Mouse (Mus musculus) embryonic facial prominence, embryonic 11.5 days (tissue): ENCODE data around the gene Krt10. TPM values are rescaled to one million over a fixed set of nuclear protein-coding genes. Genes with fewer than 3 reads are reported as not detected.
A peak's percentile ranks its signal among the peaks of the same experiment; 100 is the strongest.

Experiments
- ATAC-seq: fragments of 200-750 bp; cut with Nextera tagmentation; replicated peaks from 2 replicates; pipeline ENCODE4 v1.8.0; 2017; ENCODE audit warnings: low read depth; ENCODE audit not compliant: insufficient number of reproducible peaks, low FRiP score, low TSS enrichment
- DNase-seq: peaks from one replicate; pipeline ENCODE4 v3.0.0-alpha.2; 2015; ENCODE audit warnings: low spot score
- H3K27ac ChIP-seq: fragments of 300-500 bp; sonication (generic); replicated peaks from 2 replicates; pipeline ENCODE4 v1.5.1; 2014; ENCODE audit warnings: mild to moderate bottlenecking, low read depth, low read length, control low read depth
- H3K27me3 ChIP-seq: fragments of 300-500 bp; sonication (generic); 2 replicates; pipeline ENCODE4 v1.6.1; 2014; ENCODE audit warnings: mild to moderate bottlenecking, low read length, moderate library complexity, mixed read lengths; ENCODE audit not compliant: control insufficient read depth, insufficient read depth
- H3K36me3 ChIP-seq: fragments of 300-500 bp; sonication (generic); replicated peaks from 2 replicates; pipeline ENCODE4 v1.6.1; 2014; ENCODE audit warnings: low read depth, mild to moderate bottlenecking, low read length, moderate library complexity, mixed read lengths; ENCODE audit not compliant: control insufficient read depth, insufficient read depth
- H3K4me1 ChIP-seq: fragments of 300-500 bp; sonication (generic); 2 replicates; pipeline ENCODE4 v1.6.1; 2014; ENCODE audit warnings: low read length, mixed read lengths; ENCODE audit not compliant: control insufficient read depth, insufficient read depth
- H3K4me2 ChIP-seq: fragments of 300-500 bp; sonication (generic); 2 replicates; pipeline ENCODE4 v1.6.1; 2014; ENCODE audit warnings: low read depth, mild to moderate bottlenecking, control low read depth, low read length, moderate library complexity
- H3K4me3 ChIP-seq: fragments of 300-500 bp; sonication (generic); 2 replicates; pipeline ENCODE4 v1.5.1; 2014; ENCODE audit warnings: low read depth, low read length, control low read depth
- H3K9ac ChIP-seq: fragments of 300-500 bp; sonication (generic); replicated peaks from 2 replicates; pipeline ENCODE4 v1.6.1; 2014; ENCODE audit warnings: mild to moderate bottlenecking, control low read depth, low read length
- H3K9me3 ChIP-seq: fragments of 300-500 bp; sonication (generic); replicated peaks from 2 replicates; pipeline ENCODE4 v1.6.1; 2016; ENCODE audit warnings: mild to moderate bottlenecking, low read length, inconsistent platforms, mixed read lengths; ENCODE audit not compliant: control insufficient read depth
- WGBS: fragments of 180-500 bp; shearing (Covaris S2); extraction: QIAGEN DNeasy Blood & Tissue Kit; methylation state at CpG from one replicate; pipeline ENCODE4 v1.1.7; 2014; 5-methylcytosine and 5-hydroxymethylcytosine counted together
- polyA plus RNA-seq: library from polyadenylated mRNA; unstranded; fragments of >200 nt; fragmentation: Nextera tagmentation; extraction: Ambion mirVana; gene quantifications from 2 replicates; pipeline ENCODE4 v1.2.1, GENCODE M21; 2014

The Krt10 gene
- 26.7 and 30.1 TPM in 2 replicates for polyA plus RNA-seq

DNA sequence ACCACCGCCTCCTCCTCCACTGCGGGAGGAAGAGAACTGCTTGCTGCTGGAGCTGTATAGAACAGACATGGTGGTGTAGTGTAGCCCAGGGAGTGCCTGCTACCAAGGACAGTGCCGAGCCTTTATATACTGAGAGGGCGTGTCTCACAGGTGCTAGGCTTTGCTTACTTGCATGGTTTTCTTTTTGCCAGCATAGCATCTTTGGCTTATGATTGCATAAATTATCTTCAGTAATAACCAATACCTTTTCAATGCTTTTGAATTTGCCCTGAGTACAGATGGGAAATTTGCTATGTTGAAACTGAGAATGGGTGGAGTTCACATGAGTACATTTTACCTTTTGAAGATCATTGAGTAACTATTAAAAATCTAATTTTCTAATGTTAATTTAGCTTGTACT, at the start of gene Krt10:
TSS of gene Krt10 (minus strand) at position 101 of the 400 bp plus-strand sequence.
- H3K4me1 ChIP-seq = no peaks in the 10 kb centered on the region
- no peaks in the 10 kb centered on the region for H3K27me3 ChIP-seq
- H3K36me3 ChIP-seq = no peaks in the 10 kb centered on the region
- DNase-seq (no peak), ATAC-seq (no peak)
- no peak within 1 kb of the TSS for H3K27ac ChIP-seq
- no peak within 1 kb of the TSS for H3K9ac ChIP-seq
- 74% methylated on average over 4 of the region's 4 CpGs for WGBS
- H3K4me2 ChIP-seq = no peak within 1 kb of the TSS
- H3K9me3 ChIP-seq = no peaks in the 10 kb centered on the region
- no peak within 1 kb of the TSS for H3K4me3 ChIP-seq

- Histone ChIP-seq H3K4me3 (no peak within 1 kb of the TSS), H3K27me3 (no peaks in the 10 kb centered on the region), H3K9ac (no peak within 1 kb of the TSS), H3K36me3 (no peaks in the 10 kb centered on the region), H3K4me1 (no peaks in the 10 kb centered on the region), H3K27ac (no peak within 1 kb of the TSS), H3K9me3 (no peaks in the 10 kb centered on the region), H3K4me2 (no peak within 1 kb of the TSS)
- DNase-seq (no peak), ATAC-seq (no peak)
- 48% methylated on average over 10 of the region's 10 CpGs for WGBS
Measured at GRCm38 (mm10) chr11:99437972-99438371, 48.8 kb upstream of the Krt10 start, which contains the start of gene Krt20. TSS of gene Krt20 (minus strand) at chr11:99438150.

DNA sequence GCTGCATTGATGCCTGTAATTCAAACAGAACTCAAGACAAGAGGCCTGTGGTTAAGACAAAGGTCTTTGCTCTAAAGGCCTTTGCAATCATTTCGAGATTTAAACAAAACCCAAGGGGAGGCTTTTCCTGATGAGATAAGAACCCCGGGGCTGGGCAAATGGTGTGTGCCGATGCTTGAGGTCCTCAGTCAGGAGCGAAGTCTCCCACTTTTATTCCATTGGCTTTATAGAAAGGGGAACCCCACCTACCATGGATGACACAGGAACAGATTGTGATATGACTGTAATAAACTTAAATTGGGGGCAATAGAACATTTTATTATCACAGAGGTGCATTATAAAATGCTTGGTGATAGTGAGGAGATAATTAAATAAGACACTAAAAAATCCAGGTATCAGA, 47.5 kb upstream of the Krt10 start:
- H3K9me3 ChIP-seq = no peaks in the 10 kb centered on the region
- H3K27ac ChIP-seq = no peak overlapping the region
- DNase-seq (no peak), ATAC-seq (no peak)
- H3K36me3 ChIP-seq = no peaks in the 10 kb centered on the region
- no peak overlapping the region for H3K4me2 ChIP-seq
- H3K4me3 ChIP-seq = no peak overlapping the region
- no peaks in the 10 kb centered on the region for H3K4me1 ChIP-seq
- no peak overlapping the region for H3K9ac ChIP-seq
- whole genome bisulfite sequencing = 77% methylated on average over 4 of the region's 4 CpGs
- H3K27me3 ChIP-seq = no peaks in the 10 kb centered on the region

- Histone ChIP-seq H3K9ac (no peak overlapping the region), H3K36me3 (no peaks in the 10 kb centered on the region), H3K9me3 (no peaks in the 10 kb centered on the region), H3K4me3 (no peak overlapping the region), H3K4me1 (no peaks in the 10 kb centered on the region), H3K27me3 (no peaks in the 10 kb centered on the region), H3K4me2 (no peak overlapping the region), H3K27ac (no peak overlapping the region)
- WGBS = 51% methylated on average over 12 of the region's 12 CpGs
- peak; percentile 30 for DNase-seq
- no peak for ATAC-seq
Measured at GRCm38 (mm10) chr11:99430670-99431069, 41.5 kb upstream of the Krt10 start.

DNA sequence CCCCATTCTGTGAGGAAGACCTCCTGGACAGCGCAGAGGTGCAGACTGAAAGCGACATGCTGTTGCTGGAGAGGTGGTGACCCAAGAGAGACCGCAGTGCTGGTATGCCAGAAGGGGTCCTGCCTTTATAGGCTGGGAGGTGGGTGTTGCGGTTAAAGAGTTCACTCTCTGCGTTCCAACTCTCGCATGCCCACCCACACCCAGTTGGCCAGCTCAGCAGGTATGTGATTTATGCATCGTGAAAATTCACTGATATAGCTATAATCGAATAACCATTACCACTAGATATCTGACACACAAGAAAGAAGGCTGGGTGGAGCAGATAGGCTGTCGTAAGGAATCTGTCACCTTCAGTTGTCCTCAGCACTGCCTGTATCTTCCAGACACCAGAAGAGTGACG, 33.0 kb upstream of the Krt10 start, which contains the start of gene Krt12:
TSS of gene Krt12 (minus strand) at position 101 of the 400 bp plus-strand sequence.
- Histone ChIP-seq H3K4me3 (no peak within 1 kb of the TSS), H3K4me1 (no peaks in the 10 kb centered on the region), H3K4me2 (no peak within 1 kb of the TSS), H3K27ac (no peak within 1 kb of the TSS), H3K27me3 (no peaks in the 10 kb centered on the region), H3K36me3 (no peaks in the 10 kb centered on the region), H3K9me3 (no peaks in the 10 kb centered on the region), H3K9ac (no peak within 1 kb of the TSS)
- DNase-seq = no peak
- no peak for ATAC-seq
- 91% methylated on average over 10 of the region's 10 CpGs for WGBS

- H3K27me3 ChIP-seq = no peaks in the 10 kb centered on the region
- no peaks in the 10 kb centered on the region for H3K9me3 ChIP-seq
- H3K4me3 ChIP-seq = no peak overlapping the region
- H3K36me3 ChIP-seq = no peaks in the 10 kb centered on the region
- no peak overlapping the region for H3K27ac ChIP-seq
- DNase-seq (no peak), ATAC-seq (no peak)
- 53% methylated on average over 10 of the region's 10 CpGs for WGBS
- H3K4me1 ChIP-seq = no peaks in the 10 kb centered on the region
- no peak overlapping the region for H3K4me2 ChIP-seq
- H3K9ac ChIP-seq = no peak overlapping the region
Measured at GRCm38 (mm10) chr11:99420586-99420985, 31.4 kb upstream of the Krt10 start.

DNA sequence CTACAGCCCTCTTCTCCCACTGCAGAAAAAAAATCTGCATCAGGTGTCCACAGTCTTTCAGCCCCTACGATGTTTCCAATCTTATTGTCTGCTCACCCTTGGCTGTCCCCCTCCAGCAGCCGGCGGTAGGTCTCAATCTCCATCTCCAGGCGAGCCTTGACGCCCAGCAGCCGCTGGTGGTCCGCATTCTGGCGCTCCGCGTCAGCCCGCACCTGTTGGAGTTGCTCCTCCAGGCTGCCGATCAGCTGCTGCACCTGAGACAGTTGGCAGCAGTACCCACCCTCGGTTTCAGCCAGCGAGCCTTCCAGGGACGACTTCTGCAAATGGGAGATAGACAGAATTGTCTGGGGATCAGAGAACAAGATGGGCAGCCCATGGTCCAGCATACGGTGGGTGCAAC, 28.7 kb upstream of the Krt10 start:
- ATAC-seq (no peak), DNase-seq (no peak)
- H3K4me2 ChIP-seq = no peak overlapping the region
- H3K27ac ChIP-seq = no peak overlapping the region
- H3K9me3 ChIP-seq = no peaks in the 10 kb centered on the region
- WGBS = 67% methylated on average over 16 of the region's 16 CpGs
- no peaks in the 10 kb centered on the region for H3K36me3 ChIP-seq
- no peaks in the 10 kb centered on the region for H3K27me3 ChIP-seq
- no peak overlapping the region for H3K4me3 ChIP-seq
- no peaks in the 10 kb centered on the region for H3K4me1 ChIP-seq
- no peak overlapping the region for H3K9ac ChIP-seq

- Histone ChIP-seq H3K36me3 (no peaks in the 10 kb centered on the region), H3K9me3 (no peaks in the 10 kb centered on the region), H3K27me3 (no peaks in the 10 kb centered on the region), H3K4me2 (no peak overlapping the region), H3K4me1 (no peaks in the 10 kb centered on the region), H3K27ac (no peak overlapping the region), H3K4me3 (no peak overlapping the region), H3K9ac (no peak overlapping the region)
- no peak for ATAC-seq
- 87% methylated on average over 13 of the region's 13 CpGs for WGBS
- no peak for DNase-seq
Measured at GRCm38 (mm10) chr11:99416902-99417301, 27.7 kb upstream of the Krt10 start.
